Mouse (Mus musculus) bone marrow macrophage, adult 2 months (primary cell): ENCODE results near the gene Ugt1a6b.

ENCODE experiments used
- CTCF ChIP-seq: IDR thresholded peaks from 2 replicates; pipeline ENCODE4 v1.5.1; 2012; ENCODE audit warnings: low read depth, mild to moderate bottlenecking, low read length, moderate library complexity
- POLR2A ChIP-seq: IDR thresholded peaks from 2 replicates; pipeline ENCODE4 v1.6.1; 2012; ENCODE audit warnings: mild to moderate bottlenecking, low read depth, low read length, borderline replicate concordance

DNA sequence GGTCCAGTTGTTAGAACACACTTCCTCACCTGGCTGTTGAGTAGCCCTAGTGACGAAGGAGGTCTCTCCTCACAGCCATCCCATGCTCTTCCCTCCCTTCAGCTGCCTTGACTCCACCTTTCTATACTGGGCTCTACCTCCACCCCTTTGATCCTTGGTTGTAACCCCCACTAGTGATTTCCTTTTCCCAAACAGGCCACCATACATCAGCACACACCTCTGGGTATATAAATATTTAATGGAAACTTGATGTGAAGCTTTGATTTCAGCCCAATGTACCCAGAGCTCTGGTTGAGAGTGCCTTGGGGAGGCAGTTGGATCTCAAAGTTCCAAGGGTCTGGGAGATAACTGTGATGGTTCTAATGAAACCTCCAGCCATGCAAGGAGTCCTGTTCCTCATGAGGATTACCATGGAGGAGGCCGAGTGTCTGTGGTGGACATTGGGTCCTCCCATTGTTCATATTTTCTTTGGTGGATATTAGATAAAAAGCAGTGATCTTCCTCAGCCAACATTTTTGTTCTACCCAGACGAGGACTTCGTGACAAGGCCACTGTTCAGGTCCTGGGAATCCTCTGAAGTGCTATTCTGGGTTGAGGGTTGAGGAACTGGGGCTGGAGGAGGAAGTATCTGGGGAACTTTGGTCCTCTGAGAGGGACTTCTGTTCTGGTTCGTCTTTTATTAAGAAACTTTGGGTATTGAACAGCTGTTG, 123.8 kb downstream of the Ugt1a6b start, which contains the start of gene Mroh2a:
- TF ChIP-seq CTCF (no peak), POLR2A (no peak)
